Mouse (Mus musculus) spleen, adult 2 months (tissue): ENCODE measurements at regions not wholly inside any gene's neighbourhood (a gene's known extent, or its start where the extent isn't known, plus 50 kb on each side); places are given as distances from the start of the nearest gene placed in this dataset.

Experiments
- DNase-seq, 2 experiments: peaks; one replicate each; pipeline versions ENCODE4 v3.0.0 to v3.0.0-alpha.2; 2012 to 2021; ENCODE audit warnings: low spot score in 2 of 2, low read depth in 1 of 2
- H3K27ac ChIP-seq: fragments of 200-500 bp; 2 replicates; pipeline ENCODE4 v1.5.1; 2012; ENCODE audit warnings: low read length, inconsistent platforms; ENCODE audit not compliant: insufficient read depth
- H3K27me3 ChIP-seq: fragments of 200-500 bp; 2 replicates; pipeline ENCODE4 v1.6.1; 2012; ENCODE audit warnings: mild to moderate bottlenecking, moderate library complexity, low read length, inconsistent platforms; ENCODE audit not compliant: control insufficient read depth, insufficient read depth
- H3K36me3 ChIP-seq: fragments of 200-500 bp; 2 replicates; pipeline ENCODE4 v1.6.1; 2012; ENCODE audit warnings: mild to moderate bottlenecking, low read length, inconsistent platforms; ENCODE audit not compliant: control insufficient read depth, insufficient read depth
- H3K4me1 ChIP-seq: fragments of 200-500 bp; 2 replicates; pipeline ENCODE4 v1.6.1; 2011; ENCODE audit warnings: inconsistent platforms; ENCODE audit not compliant: control insufficient read depth, insufficient read depth, insufficient read length
- H3K4me3 ChIP-seq: fragments of 200-500 bp; 2 replicates; pipeline ENCODE4 v1.5.1; 2011; ENCODE audit warnings: mild to moderate bottlenecking, inconsistent platforms; ENCODE audit not compliant: insufficient read depth, insufficient read length; ENCODE audit errors: extremely low read depth
- CTCF ChIP-seq: fragments of 200-500 bp; IDR thresholded peaks from 2 replicates; pipeline ENCODE4 v1.5.1; 2011; ENCODE audit warnings: mild to moderate bottlenecking, inconsistent platforms; ENCODE audit not compliant: insufficient read depth, insufficient read length, insufficient replicate concordance; ENCODE audit errors: extremely low read depth
- POLR2A ChIP-seq: fragments of 200-500 bp; IDR thresholded peaks from 2 replicates; pipeline ENCODE4 v1.6.1; 2011; ENCODE audit warnings: low read depth, low read length, inconsistent platforms
- WGBS: fragments of 180-500 bp; shearing (Covaris S2); methylation state at CpG from one replicate; pipeline ENCODE4 v1.1.7; 2018; 5-methylcytosine and 5-hydroxymethylcytosine counted together

- Histone ChIP-seq H3K27ac (no peak overlapping the region), H3K36me3 (no peaks in the 10 kb centered on the region), H3K27me3 (no peaks in the 10 kb centered on the region), H3K4me3 (no peak overlapping the region), H3K4me1 (no peaks in the 10 kb centered on the region)
- 89% methylated on average over 4 of the region's 4 CpGs for WGBS
- no peak for TF ChIP-seq POLR2A
- TF ChIP-seq CTCF, result no peak
- DNase-seq, result no peak
Observed at GRCm38 (mm10) chr1:23653628-23654027, 107.9 kb upstream of the B3gat2 start.

DNA sequence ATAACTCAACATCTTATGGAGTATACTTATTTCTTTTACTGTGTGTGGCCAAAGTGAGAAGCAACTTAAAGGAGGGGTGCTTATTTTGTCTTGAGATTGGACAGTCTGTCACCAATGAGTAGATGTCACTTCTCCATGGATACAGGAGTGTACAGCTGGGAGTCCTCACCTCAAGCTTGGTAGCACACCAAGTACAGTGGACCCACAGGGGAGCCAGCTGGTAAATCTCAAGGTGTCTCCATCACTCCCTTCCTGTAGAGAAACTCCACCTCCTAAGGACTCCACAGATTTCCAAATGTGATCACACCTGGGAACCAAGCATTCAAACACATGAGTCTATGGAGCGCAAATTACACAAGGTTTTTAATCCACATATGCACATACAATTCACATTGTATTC, 105.8 kb upstream of the B3gat2 start:
- no peak overlapping the region for H3K4me3 ChIP-seq
- no peaks in the 10 kb centered on the region for H3K4me1 ChIP-seq
- H3K36me3 ChIP-seq, result no peaks in the 10 kb centered on the region
- TF ChIP-seq CTCF, result no peak
- H3K27ac ChIP-seq, result no peak overlapping the region
- no peak for DNase-seq
- H3K27me3 ChIP-seq, result no peaks in the 10 kb centered on the region
- WGBS, result 95% methylated on average over 1 of the region's 1 CpGs

DNA sequence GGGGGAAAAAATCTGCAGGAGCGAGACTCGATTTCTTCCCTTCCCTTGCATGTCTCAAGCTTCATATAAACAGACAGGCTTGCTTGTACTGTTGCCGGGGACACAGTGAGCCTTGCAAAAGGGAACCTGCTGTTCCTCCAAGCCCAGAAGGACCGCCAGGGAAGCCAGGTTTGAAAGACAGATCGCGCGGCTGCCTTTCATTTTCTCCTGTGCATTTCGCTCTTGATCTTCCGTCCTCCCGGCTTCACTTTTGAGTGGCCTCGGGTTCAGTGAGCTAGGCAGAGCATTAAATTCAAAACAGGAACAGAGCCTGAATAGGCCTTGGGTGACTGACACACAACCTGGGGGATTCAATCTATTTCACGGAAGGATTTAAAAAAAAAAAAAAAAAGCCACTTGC, 105.3 kb upstream of the B3gat2 start:
- Histone ChIP-seq H3K27ac (no peak overlapping the region), H3K4me1 (no peaks in the 10 kb centered on the region), H3K27me3 (no peaks in the 10 kb centered on the region), H3K4me3 (no peak overlapping the region), H3K36me3 (no peaks in the 10 kb centered on the region)
- WGBS, result 71% methylated on average over 12 of the region's 12 CpGs
- DNase-seq, result no peak
- no peak for TF ChIP-seq POLR2A
- TF ChIP-seq CTCF, result no peak

DNA sequence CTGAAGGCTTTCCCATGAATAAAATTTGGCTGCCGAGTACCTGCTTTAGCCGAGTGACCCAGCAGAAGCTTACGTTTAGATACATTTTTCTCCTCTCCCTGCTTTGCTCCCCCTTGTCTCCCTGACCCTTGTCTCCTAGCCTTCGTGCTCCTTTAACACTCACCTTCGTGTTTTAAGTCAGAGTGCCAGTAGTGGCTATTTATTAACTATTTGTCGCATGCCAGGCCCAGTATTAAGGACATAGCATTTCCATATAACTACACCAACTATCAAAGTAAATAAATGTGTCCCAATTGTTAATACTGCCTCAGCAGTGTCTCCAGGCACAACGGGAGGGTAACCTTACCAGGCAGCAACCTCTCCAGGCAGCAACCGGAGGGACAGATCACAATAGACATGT, 104.8 kb upstream of the B3gat2 start:
- TF ChIP-seq POLR2A (no peak), CTCF (no peak)
- Histone ChIP-seq H3K27ac (no peak overlapping the region), H3K4me3 (no peak overlapping the region), H3K27me3 (no peaks in the 10 kb centered on the region), H3K36me3 (no peaks in the 10 kb centered on the region), H3K4me1 (no peaks in the 10 kb centered on the region)
- WGBS, result 86% methylated on average over 8 of the region's 8 CpGs
- no peak for DNase-seq

DNA sequence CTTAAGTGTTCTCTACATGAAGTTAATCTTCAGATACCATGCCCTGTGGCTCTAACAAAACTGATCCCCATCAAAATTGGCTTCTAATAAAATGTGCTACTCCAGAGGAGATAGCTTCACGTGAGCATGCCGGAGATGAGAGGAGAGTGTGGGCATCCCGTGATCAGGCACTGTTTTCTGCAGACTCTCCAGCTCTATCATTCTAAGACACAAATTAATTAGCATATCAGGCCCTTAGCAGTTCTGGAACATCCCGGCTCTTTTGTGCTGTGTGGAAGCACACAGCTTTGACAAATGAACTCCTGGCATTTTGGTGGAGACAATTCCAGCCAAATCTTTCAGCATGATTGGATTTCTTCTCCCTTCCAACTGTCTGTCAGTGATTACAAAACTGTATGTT, 91.0 kb upstream of the B3gat2 start:
- no peak overlapping the region for H3K27ac ChIP-seq
- H3K36me3 ChIP-seq, result no peaks in the 10 kb centered on the region
- H3K27me3 ChIP-seq, result no peaks in the 10 kb centered on the region
- no peaks in the 10 kb centered on the region for H3K4me1 ChIP-seq
- no peak overlapping the region for H3K4me3 ChIP-seq
- WGBS, result 89% methylated on average over 4 of the region's 4 CpGs
- TF ChIP-seq POLR2A (no peak), CTCF (no peak)
- DNase-seq, result no peak

DNA sequence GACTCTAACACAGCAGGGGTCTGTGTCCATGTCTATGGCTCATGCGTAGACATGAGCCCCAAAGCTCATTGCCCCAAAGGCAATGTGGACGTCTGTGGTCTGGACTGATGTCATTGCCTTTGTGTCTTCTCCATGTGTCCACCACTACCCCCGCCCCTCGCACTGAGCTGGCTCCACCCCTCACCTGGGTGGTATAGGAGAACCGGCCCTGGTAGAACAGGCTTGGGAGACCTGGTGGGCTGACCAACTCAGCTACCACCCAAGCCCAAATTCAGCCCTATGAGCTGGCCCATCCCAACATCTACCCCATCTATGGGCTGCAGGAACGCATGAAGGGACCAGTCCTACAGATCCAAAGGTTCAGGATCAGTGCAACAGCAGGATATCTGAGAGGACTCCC, 87.2 kb upstream of the B3gat2 start:
- 86% methylated on average over 6 of the region's 6 CpGs for WGBS
- Histone ChIP-seq H3K4me3 (no peak overlapping the region), H3K27me3 (no peaks in the 10 kb centered on the region), H3K4me1 (no peaks in the 10 kb centered on the region), H3K36me3 (no peaks in the 10 kb centered on the region), H3K27ac (no peak overlapping the region)
- no peak for DNase-seq
- TF ChIP-seq POLR2A, result no peak
- TF ChIP-seq CTCF, result no peak

DNA sequence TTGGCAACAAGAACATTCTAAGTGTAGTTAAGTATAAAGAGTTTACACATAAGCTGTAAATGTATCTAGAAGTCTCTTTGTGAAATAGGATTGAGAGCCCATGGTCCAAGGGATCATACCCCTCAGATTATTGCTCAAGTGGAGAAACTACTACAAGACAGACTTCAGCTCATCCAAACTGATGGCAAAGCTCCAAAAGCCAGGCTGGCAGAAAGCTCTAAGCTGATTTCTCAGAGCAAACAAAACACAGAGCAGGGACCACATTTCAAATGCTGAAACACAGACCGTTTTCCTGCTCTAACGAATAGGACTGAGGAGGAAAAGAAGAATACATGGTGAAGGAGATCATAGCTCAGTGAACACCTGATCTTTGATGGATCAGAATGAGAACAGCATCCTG, 85.3 kb upstream of the B3gat2 start:
- Histone ChIP-seq H3K4me3 (no peak overlapping the region), H3K27ac (no peak overlapping the region), H3K27me3 (no peaks in the 10 kb centered on the region), H3K36me3 (no peaks in the 10 kb centered on the region), H3K4me1 (no peaks in the 10 kb centered on the region)
- TF ChIP-seq CTCF (no peak), POLR2A (no peak)
- WGBS, result 82% methylated on average over 2 of the region's 2 CpGs
- no peak for DNase-seq

DNA sequence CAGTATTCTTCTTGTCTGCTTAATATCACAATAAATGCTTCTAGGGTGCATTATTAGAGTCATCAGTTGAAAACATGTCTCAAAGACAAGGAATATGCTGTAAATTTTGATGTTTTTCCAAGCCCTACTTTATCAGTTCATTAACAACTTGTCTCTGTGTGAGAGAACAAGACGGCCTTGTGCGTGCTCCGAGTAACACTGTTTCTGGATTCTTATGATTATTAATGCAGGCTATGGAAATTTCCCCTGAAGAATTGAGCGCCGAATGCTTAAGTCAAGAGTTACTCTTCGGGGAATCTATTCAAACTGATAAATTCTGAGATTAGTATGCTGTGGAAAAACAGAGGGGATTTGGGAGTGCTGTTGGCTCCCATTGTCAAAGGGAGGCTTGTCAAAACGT, 72.2 kb upstream of the B3gat2 start:
- no peaks in the 10 kb centered on the region for H3K27me3 ChIP-seq
- H3K27ac ChIP-seq, result no peak overlapping the region
- H3K4me3 ChIP-seq, result no peak overlapping the region
- no peak for TF ChIP-seq POLR2A
- 87% methylated on average over 7 of the region's 7 CpGs for WGBS
- no peaks in the 10 kb centered on the region for H3K4me1 ChIP-seq
- no peak for DNase-seq
- no peaks in the 10 kb centered on the region for H3K36me3 ChIP-seq
